Mouse (Mus musculus): ENCODE measurements at regions not wholly inside any gene's neighbourhood (a gene's known extent, or its start where the extent isn't known, plus 50 kb on each side); places are given as distances from the start of the nearest gene placed in this dataset.

GRCm38 (mm10) chr1:13840309-13840622, 2252.9 kb downstream of the 4930444P10Rik start:
- TF ChIP-seq CTCF (conservative IDR thresholded peaks at IDR 0.05 in 1 of 2, IDR thresholded peaks at IDR 0.05 in 1 of 2; ENCODE audit: low read depth in 2 of 2, low read length in 2 of 2): no peak
- TF ChIP-seq POLR2A (IDR thresholded peaks at IDR 0.05; ENCODE audit: low read depth, low read length): no peak
- no peak for TF ChIP-seq RCOR1 (conservative IDR thresholded peaks at IDR 0.05; ENCODE audit: low read depth, low read length)
- TF ChIP-seq EP300 (IDR thresholded peaks at IDR 0.05; ENCODE audit: low read length): no peak
- no peak for TF ChIP-seq E2F4 (IDR thresholded peaks at IDR 0.05; ENCODE audit: insufficient replicate concordance, low read depth, low read length)
- TF ChIP-seq MYC (IDR thresholded peaks at IDR 0.05; ENCODE audit: low read depth, low read length): no peak
- no peak for TF ChIP-seq CHD2 (IDR thresholded peaks at IDR 0.05; ENCODE audit: low read length)
- TF ChIP-seq ZNF384 (IDR thresholded peaks at IDR 0.05; ENCODE audit: low read depth, low read length): no peak
- TF ChIP-seq TBP (conservative IDR thresholded peaks at IDR 0.05; ENCODE audit: low read depth, low read length): no peak
- TF ChIP-seq USF1 (IDR thresholded peaks at IDR 0.05; ENCODE audit: low read depth, low read length): no peak
- TF ChIP-seq RAD21 (IDR thresholded peaks at IDR 0.05; ENCODE audit: low read depth, low read length): no peak
- TF ChIP-seq MAZ (IDR thresholded peaks at IDR 0.05; ENCODE audit: low read depth, low read length): no peak
- no peak for TF ChIP-seq UBTF (IDR thresholded peaks at IDR 0.05; ENCODE audit: low read depth, low read length)
- no peak for TF ChIP-seq HCFC1 (IDR thresholded peaks at IDR 0.05; ENCODE audit: low read depth, low read length)
